Mouse (Mus musculus): ENCODE results near the gene Aldh1l1. TPM values are rescaled to one million over a fixed set of nuclear protein-coding genes. Genes with fewer than 3 reads are reported as not detected.

The Aldh1l1 gene
- total and polyA plus RNA-seq, 3 experiments, result 0.04 to 0.14 TPM; not detected in 1

DNA sequence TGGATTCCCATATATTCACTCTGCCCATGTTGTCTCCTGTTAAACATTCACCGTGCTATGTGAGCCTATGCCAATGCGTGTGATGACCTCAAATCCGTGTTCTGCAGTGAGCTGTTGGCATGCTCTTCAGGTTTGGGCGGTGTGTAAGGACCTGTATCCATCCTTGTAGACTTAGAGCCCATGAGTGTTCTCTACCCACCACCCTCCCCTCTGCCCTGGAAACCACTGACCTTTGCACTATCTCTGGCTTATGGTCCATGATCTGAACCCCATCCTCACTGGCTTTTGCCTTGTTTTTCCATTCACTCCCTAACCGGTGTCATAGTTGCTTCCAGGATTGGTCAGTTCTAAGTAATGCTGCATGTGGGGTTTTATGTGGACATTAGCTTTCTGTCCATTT is 67.5 kb downstream of the Aldh1l1 start:
- TF ChIP-seq EP300 (IDR thresholded peaks at IDR 0.05; ENCODE audit: low read depth in 1 of 2, low read length in 2 of 2), result no peak
- TF ChIP-seq BHLHE40 (IDR thresholded peaks at IDR 0.05; ENCODE audit: borderline replicate concordance, low read depth, low read length), result no peak
- no peak for TF ChIP-seq MYB (IDR thresholded peaks at IDR 0.05; ENCODE audit: low read depth, low read length)
- TF ChIP-seq MEF2A (IDR thresholded peaks at IDR 0.05; ENCODE audit: extremely low read depth, insufficient replicate concordance, low read depth, low read length, poor library complexity, severe bottlenecking), result no peak
- no peak for TF ChIP-seq POLR2AphosphoS2 (IDR thresholded peaks at IDR 0.05; ENCODE audit: low read length)
- TF ChIP-seq TCF12 (IDR thresholded peaks at IDR 0.05; ENCODE audit: low read depth, low read length), result no peak
- H3K4me1 ChIP-seq (ENCODE audit: control insufficient read depth in 1 of 2, insufficient read depth in 2 of 2, low read length in 2 of 2), result no peaks in the 10 kb centered on the region
- H3K27me3 ChIP-seq (ENCODE audit: control insufficient read depth in 1 of 2, insufficient read depth in 2 of 2, low read length in 2 of 2), result peaks cover 0 to 5% of the 10 kb centered on the region in 2 experiments; a peak in 3 of 4 replicates
- DNase-seq (ENCODE audit: low read depth, low spot score), result no peak
- no peaks in the 10 kb centered on the region for H3K79me2 ChIP-seq (ENCODE audit: control insufficient read depth, insufficient read depth, low read length, poor library complexity)
- no peaks in the 10 kb centered on the region for H3K9me3 ChIP-seq (replicated peaks; ENCODE audit: insufficient read depth, low read length)
- H3K9ac ChIP-seq (ENCODE audit: control insufficient read depth, low read depth, low read length, poor library complexity, severe bottlenecking), result no peak overlapping the region
- H3K36me3 ChIP-seq (ENCODE audit: control insufficient read depth in 1 of 2, insufficient read depth in 2 of 2, low read length in 2 of 2), result no peaks in the 10 kb centered on the region
- no peak overlapping the region for H3K27ac ChIP-seq (ENCODE audit: control insufficient read depth, low read depth, low read length)
- H3K4me3 ChIP-seq (ENCODE audit: control insufficient read depth in 1 of 2, insufficient read depth in 1 of 2, low read depth in 2 of 2, low read length in 2 of 2), result no peak overlapping the region

DNA sequence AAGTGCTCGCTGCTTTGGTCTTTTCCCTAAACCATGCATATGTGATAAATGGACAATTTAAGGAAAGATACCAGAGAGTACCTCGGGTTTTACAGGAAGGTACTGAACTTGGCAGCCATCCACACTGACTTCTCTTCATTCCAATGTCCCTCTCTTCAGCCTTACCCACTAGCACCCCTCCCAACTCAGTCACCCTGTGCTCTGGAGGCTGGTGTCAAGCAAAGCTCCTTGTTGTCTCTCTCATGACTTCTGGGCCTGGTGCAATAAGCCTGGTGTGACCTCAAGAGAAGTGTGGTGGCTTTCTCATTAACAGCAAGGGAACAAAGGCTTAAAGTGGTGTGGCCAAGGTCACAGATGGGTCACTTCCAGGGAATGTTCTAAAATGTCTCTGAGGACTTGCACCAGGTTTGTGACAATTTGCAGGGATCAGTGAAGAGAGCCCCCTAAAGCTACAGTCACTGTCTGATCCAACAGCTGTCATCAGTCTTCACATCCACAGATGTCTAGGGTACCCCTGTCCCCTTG is 70.4 kb downstream of the Aldh1l1 start:
- no peaks in the 10 kb centered on the region for H3K9me3 ChIP-seq (replicated peaks; ENCODE audit: insufficient read depth, low read length)
- no peak for DNase-seq (ENCODE audit: low read depth, low spot score)
- H3K27ac ChIP-seq (ENCODE audit: control insufficient read depth, low read depth, low read length), result no peak overlapping the region
- H3K79me2 ChIP-seq (ENCODE audit: control insufficient read depth, insufficient read depth, low read length, poor library complexity), result no peaks in the 10 kb centered on the region
- no peak overlapping the region for H3K4me3 ChIP-seq (ENCODE audit: control insufficient read depth in 1 of 2, insufficient read depth in 1 of 2, low read depth in 2 of 2, low read length in 2 of 2)
- H3K36me3 ChIP-seq (ENCODE audit: control insufficient read depth in 1 of 2, insufficient read depth in 2 of 2, low read length in 2 of 2), result no peaks in the 10 kb centered on the region
- H3K4me1 ChIP-seq (ENCODE audit: control insufficient read depth in 1 of 2, insufficient read depth in 2 of 2, low read length in 2 of 2), result no peaks in the 10 kb centered on the region
- TF ChIP-seq RAD21 (IDR thresholded peaks at IDR 0.05; ENCODE audit: low read depth, low read length), result no peak
- no peak for TF ChIP-seq KAT2A (conservative IDR thresholded peaks at IDR 0.05; ENCODE audit: low read depth, low read length)
- no peak for TF ChIP-seq NELFE (IDR thresholded peaks at IDR 0.05; ENCODE audit: low read depth, low read length)
- no peak for TF ChIP-seq ZMIZ1 (IDR thresholded peaks at IDR 0.05; ENCODE audit: low read depth, low read length)
- no peak for TF ChIP-seq MEF2A (IDR thresholded peaks at IDR 0.05; ENCODE audit: extremely low read depth, insufficient replicate concordance, low read depth, low read length, poor library complexity, severe bottlenecking)
- no peak for TF ChIP-seq MYC (IDR thresholded peaks at IDR 0.05; ENCODE audit: low read depth, low read length)
- TF ChIP-seq RCOR1 (IDR thresholded peaks at IDR 0.05; ENCODE audit: low read depth, low read length), result no peak
- TF ChIP-seq ZKSCAN1 (IDR thresholded peaks at IDR 0.05; ENCODE audit: low read depth, low read length), result no peak
- no peak for TF ChIP-seq POLR2AphosphoS2 (IDR thresholded peaks at IDR 0.05; ENCODE audit: low read length)
- TF ChIP-seq USF1 (IDR thresholded peaks at IDR 0.05; ENCODE audit: low read depth, low read length), result no peak
- TF ChIP-seq TBP (IDR thresholded peaks at IDR 0.05; ENCODE audit: low read depth, low read length), result no peak
- no peak overlapping the region for H3K9ac ChIP-seq (ENCODE audit: control insufficient read depth, low read depth, low read length, poor library complexity, severe bottlenecking)
- H3K27me3 ChIP-seq (ENCODE audit: control insufficient read depth in 1 of 2, insufficient read depth in 2 of 2, low read length in 2 of 2), result no peaks in the 10 kb centered on the region; a peak in 1 of 4 replicates
